Mouse (Mus musculus): ENCODE results near the gene Mansc4.

Mansc4 gene

GRCm38 (mm10) chr6:147086594-147087225 is at the start of gene Mansc4:
TSS of gene Mansc4 (minus strand) at chr6:147087032.
- DNase-seq, result peak; percentile 95

- DNase-seq, result peak; percentile 75
These were observed 40.4 kb upstream of the Mansc4 start for GRCm38 (mm10) chr6:147127239-147127638.

- DNase-seq, result peak; percentile 87
These were observed 34.5 kb upstream of the Mansc4 start for GRCm38 (mm10) chr6:147121320-147121719.

- DNase-seq, result no peak
These were observed 31.4 kb upstream of the Mansc4 start for GRCm38 (mm10) chr6:147118190-147118589.

- peak; percentile 81 for DNase-seq
These were observed 30.9 kb upstream of the Mansc4 start for GRCm38 (mm10) chr6:147117764-147118163.

- peak; percentile 94 for DNase-seq
These were observed 29.7 kb upstream of the Mansc4 start for GRCm38 (mm10) chr6:147116579-147116978.

- peak; percentile 54 for DNase-seq
These were observed 22.5 kb upstream of the Mansc4 start for GRCm38 (mm10) chr6:147109283-147109682.

- DNase-seq, result no peak
These were observed 19.9 kb upstream of the Mansc4 start for GRCm38 (mm10) chr6:147106716-147107115.

GRCm38 (mm10) chr6:147105529-147105928 is 18.7 kb upstream of the Mansc4 start:
- no peak for DNase-seq

- DNase-seq, result no peak
These were observed 15.5 kb upstream of the Mansc4 start for GRCm38 (mm10) chr6:147102293-147102692.

- no peak for DNase-seq
These were observed 12.8 kb upstream of the Mansc4 start for GRCm38 (mm10) chr6:147099458-147100277.

GRCm38 (mm10) chr6:147097346-147097929 is 10.6 kb upstream of the Mansc4 start:
- no peak for DNase-seq

GRCm38 (mm10) chr6:147096934-147097333 is 10.1 kb upstream of the Mansc4 start:
- DNase-seq, result no peak

- DNase-seq, result no peak
These were observed 9.3 kb upstream of the Mansc4 start for GRCm38 (mm10) chr6:147096109-147096508.

GRCm38 (mm10) chr6:147094771-147095170 is 7.9 kb upstream of the Mansc4 start:
- DNase-seq, result no peak

GRCm38 (mm10) chr6:147092136-147092535 is 5.3 kb upstream of the Mansc4 start:
- DNase-seq, result peak; percentile 95

GRCm38 (mm10) chr6:147091136-147092120 is 4.6 kb upstream of the Mansc4 start, which contains the start of gene Klhl42:
TSS of gene Klhl42 (plus strand) at chr6:147091379.
- peak; percentile 98 for DNase-seq

GRCm38 (mm10) chr6:147090191-147090590 is 3.4 kb upstream of the Mansc4 start:
- DNase-seq, result no peak

- no peak for DNase-seq
These were observed 1.7 kb upstream of the Mansc4 start for GRCm38 (mm10) chr6:147088517-147088916.

GRCm38 (mm10) chr6:147087736-147088135 is 904 bp upstream of the Mansc4 start:
- no peak for DNase-seq

GRCm38 (mm10) chr6:147085398-147086040 is 1.3 kb downstream of the Mansc4 start:
- no peak for DNase-seq

GRCm38 (mm10) chr6:147079919-147080318 is 6.9 kb downstream of the Mansc4 start:
- no peak for DNase-seq

Measured in heart, adult 11 months (tissue).